Mouse (Mus musculus) testis, adult 2 months (tissue): ENCODE results near the gene Arl4a.

Experiments used
- CTCF ChIP-seq: fragments of 200-500 bp; IDR thresholded peaks from 2 replicates; pipeline ENCODE4 v1.5.1; 2012; ENCODE audit warnings: low read depth, mild to moderate bottlenecking, inconsistent platforms, low read length, moderate library complexity; ENCODE audit not compliant: control insufficient read depth, insufficient read depth, insufficient replicate concordance
- POLR2A ChIP-seq: fragments of 200-500 bp; IDR thresholded peaks from 2 replicates; pipeline ENCODE4 v1.6.1; 2012; ENCODE audit warnings: low read depth, mild to moderate bottlenecking, inconsistent platforms, low read length, moderate library complexity; ENCODE audit not compliant: control insufficient read depth

DNA sequence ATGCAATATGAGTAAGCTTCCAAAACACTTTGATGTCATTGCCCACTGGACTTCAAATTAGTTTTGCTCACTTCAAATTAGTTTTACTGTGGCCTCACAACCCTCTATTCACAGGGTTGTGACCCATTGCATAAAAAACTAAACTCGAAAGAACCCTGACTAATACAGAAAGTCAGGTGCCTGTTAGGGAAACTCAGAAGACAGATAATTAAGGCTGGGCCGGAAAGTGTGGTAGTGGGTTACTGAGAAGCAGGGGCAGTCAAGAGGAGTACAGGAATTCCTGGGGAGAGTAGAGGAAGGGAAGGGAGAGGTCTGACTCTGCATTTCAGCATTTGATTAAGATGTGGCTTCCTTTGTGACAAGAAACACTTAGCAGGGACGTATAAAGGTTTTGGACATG lies 29.4 kb downstream of the Arl4a start:
- TF ChIP-seq CTCF = no peak
- no peak for TF ChIP-seq POLR2A
